19 mouse cellular contexts compared by ENCODE assay signal in genomic region chr2:72025660-72026059, GRCm38 (mm10). TPM values are rescaled to one million over a fixed set of nuclear protein-coding genes. Genes with fewer than 3 reads are reported as not detected.
A peak's percentile ranks its signal among the peaks of the same experiment; 100 is the strongest.
DNase-seq lines count a peak whose midpoint lies in the region; TF ChIP-seq lines count a peak whose summit lies in the region.
"Had no signal": no experiment of that assay in that cellular context is flagged by ENCODE, and none has a peak within 500 bp of the region (broad histone marks: within the 10 kb centered on the region; RNA-seq: fewer than 3 reads in every experiment).

No protein-coding gene starts in this region.

- 35% methylated on average over 5 of the region's 5 CpGs for WGBS in cerebellum, adult 2 months

- DNase-seq in cerebellum, adult 2 months = no peak
- no peak for DNase-seq in cerebellum, adult 9-11 months
- DNase-seq in heart, adult 11 months = peak; percentile 10
- no peak for DNase-seq in heart, postnatal 25 days (ENCODE audit: low spot score)
- peak; percentile 36 for DNase-seq in 3T3-L1 (ENCODE audit: low read depth, low spot score)
- DNase-seq in urinary bladder, adult 18-20 months (ENCODE audit: low spot score in 2 of 2) = no peak
- DNase-seq: adrenal gland, adult 2 months; adrenal gland, postnatal 10 days; adrenal gland, postnatal 25 days; cerebellum, adult 11-12 months; cerebellum, adult 8-10 months; cerebellum, postnatal 10 days; cerebellum, postnatal 25 days; forebrain, postnatal 0 days had no signal

- 0 out of 2 replicates have a peak overlapping the region, but pooled peaks have one; percentile 61 for H3K27ac ChIP-seq in cerebellum, adult 2 months (ENCODE audit: insufficient read depth, low read length)
- H3K27ac ChIP-seq: embryonic facial prominence, embryonic 10.5 days; embryonic facial prominence, embryonic 12.5 days; forebrain, embryonic 13.5 days; forebrain, embryonic 15.5 days had no signal

- intact Hi-C loops in heart, postnatal 25 days (cut with DNase I) = no loop called here

- H3K4me1 ChIP-seq in cerebellum, adult 2 months (ENCODE audit: control insufficient read depth, insufficient read depth, low read length) = peaks cover 39% of the 10 kb centered on the region
- H3K4me1 ChIP-seq: embryonic facial prominence, embryonic 10.5 days; embryonic facial prominence, embryonic 12.5 days had no signal

- no peak for TF ChIP-seq CTCF in cerebellum, adult 2 months (IDR thresholded peaks at IDR 0.05; ENCODE audit: borderline replicate concordance, insufficient read depth, low read depth, low read length)

- no peak overlapping the region for H3K4me3 ChIP-seq in cerebellum, adult 2 months (replicated peaks; ENCODE audit: insufficient read depth, low read depth, low read length)
- H3K4me3 ChIP-seq: embryonic facial prominence, embryonic 10.5 days; embryonic facial prominence, embryonic 12.5 days; forebrain, embryonic 13.5 days; forebrain, embryonic 15.5 days had no signal

- no peaks in the 10 kb centered on the region for H3K27me3 ChIP-seq in cerebellum, adult 2 months (ENCODE audit: control insufficient read depth, insufficient read depth, low read length)
- H3K27me3 ChIP-seq: embryonic facial prominence, embryonic 12.5 days; forebrain, embryonic 13.5 days; forebrain, embryonic 15.5 days had no signal

- TF ChIP-seq POLR2A in cerebellum, adult 2 months (IDR thresholded peaks at IDR 0.05; ENCODE audit: borderline replicate concordance, insufficient read depth, low read length) = no peak

RNA-seq across cellular contexts. Expression of gene Rapgef4, which starts 44.6 kb away (rescaled TPM):
- 192 and 200 TPM in 2 replicates for polyA plus RNA-seq in cerebellum, adult 2 months (2012; rRNA removed)
- 10 to 100 TPM; 21.5 to 23.1 TPM for total RNA-seq in heart, postnatal 25 days (2021)
- total RNA-seq: MEL had no signal

Comparison
In these comparisons a context has a peak if more than half of its experiments do, and no peak if none do; other contexts are left out.
1. DNase-seq: peak in heart, adult 11 months (single experiment) and 3T3-L1 (single experiment); none in cerebellum, adult 2 months (0 of 2), cerebellum, adult 9-11 months (single experiment), heart, postnatal 25 days (single experiment) and urinary bladder, adult 18-20 months (0 of 2).